Mouse (Mus musculus) limb, embryonic 14.5 days (tissue): ENCODE measurements at regions not wholly inside any gene's neighbourhood (a gene's known extent, or its start where the extent isn't known, plus 50 kb on each side); places are given as distances from the start of the nearest gene placed in this dataset.
A peak's percentile ranks its signal among the peaks of the same experiment; 100 is the strongest.

Source experiments
- ATAC-seq: fragments of 200-750 bp; cut with Nextera tagmentation; 2 replicates; pipeline ENCODE4 v1.8.0; 2017; ENCODE audit warnings: low read depth, moderate number of reproducible peaks, moderate TSS enrichment; ENCODE audit not compliant: low FRiP score
- DNase-seq: peaks from one replicate; pipeline ENCODE4 v3.0.0-alpha.2; 2015; ENCODE audit warnings: low spot score
- H3K27ac ChIP-seq: fragments of 300-500 bp; sonication (generic); replicated peaks from 2 replicates; pipeline ENCODE4 v1.5.1; 2014; ENCODE audit warnings: low read depth, mild to moderate bottlenecking, low read length, moderate library complexity, mixed read lengths
- H3K27me3 ChIP-seq: fragments of 300-500 bp; sonication (generic); 2 replicates; pipeline ENCODE4 v1.6.1; 2014; ENCODE audit warnings: low read length, mixed read lengths; ENCODE audit not compliant: control insufficient read depth, insufficient read depth
- H3K36me3 ChIP-seq: fragments of 300-500 bp; sonication (generic); 2 replicates; pipeline ENCODE4 v1.6.1; 2014; ENCODE audit warnings: mild to moderate bottlenecking, low read length, moderate library complexity, mixed read lengths; ENCODE audit not compliant: control insufficient read depth, insufficient read depth
- H3K4me1 ChIP-seq: fragments of 300-500 bp; sonication (generic); 2 replicates; pipeline ENCODE4 v1.6.1; 2014; ENCODE audit warnings: antibody characterized with exemption, low read length, mixed read lengths; ENCODE audit not compliant: control insufficient read depth, insufficient read depth
- H3K4me2 ChIP-seq: fragments of 300-500 bp; sonication (generic); replicated peaks from 2 replicates; pipeline ENCODE4 v1.6.1; 2014; ENCODE audit warnings: low read depth, mild to moderate bottlenecking, low read length, moderate library complexity; ENCODE audit not compliant: severe bottlenecking
- H3K4me3 ChIP-seq: fragments of 300-500 bp; sonication (generic); replicated peaks from 2 replicates; pipeline ENCODE4 v1.5.1; 2014; ENCODE audit warnings: low read length
- H3K9ac ChIP-seq: fragments of 300-500 bp; sonication (generic); 2 replicates; pipeline ENCODE4 v1.6.1; 2014; ENCODE audit warnings: mild to moderate bottlenecking, low read depth, low read length, moderate library complexity; ENCODE audit not compliant: severe bottlenecking
- H3K9me3 ChIP-seq: fragments of 300-500 bp; sonication (generic); 2 replicates; pipeline ENCODE4 v1.6.1; 2016; ENCODE audit warnings: low read length; ENCODE audit not compliant: control insufficient read depth
- POLR2A ChIP-seq: fragments of 200-500 bp; IDR thresholded peaks from 2 replicates; pipeline ENCODE4 v1.8.0; 2012; ENCODE audit warnings: inconsistent platforms, mild to moderate bottlenecking, moderate library complexity, borderline replicate concordance; ENCODE audit not compliant: insufficient read depth, insufficient read length; ENCODE audit errors: extremely low read depth
- WGBS: fragments of 180-500 bp; shearing (Covaris S2); extraction: QIAGEN DNeasy Blood & Tissue Kit; methylation state at CpG from one replicate; pipeline ENCODE4 v1.1.7; 2014; 5-methylcytosine and 5-hydroxymethylcytosine counted together

GRCm38 (mm10) chr1:194148416-194149364, 469.3 kb upstream of the Plxna2 start:
- DNase-seq, result peak; percentile 6
- no peak for TF ChIP-seq POLR2A
- no peak overlapping the region; the same call in 1 of the 2 replicates for H3K27ac ChIP-seq
- no peak overlapping the region for H3K9ac ChIP-seq
- no peaks in the 10 kb centered on the region for H3K36me3 ChIP-seq
- no peak for ATAC-seq
- no peaks in the 10 kb centered on the region; the same call in 1 of the 2 replicates for H3K4me1 ChIP-seq
- no peak overlapping the region for H3K4me3 ChIP-seq
- no peak overlapping the region for H3K4me2 ChIP-seq
- no peaks in the 10 kb centered on the region for H3K9me3 ChIP-seq
- H3K27me3 ChIP-seq, result no peaks in the 10 kb centered on the region
- 42% methylated on average over 11 of the region's 11 CpGs for WGBS

DNA sequence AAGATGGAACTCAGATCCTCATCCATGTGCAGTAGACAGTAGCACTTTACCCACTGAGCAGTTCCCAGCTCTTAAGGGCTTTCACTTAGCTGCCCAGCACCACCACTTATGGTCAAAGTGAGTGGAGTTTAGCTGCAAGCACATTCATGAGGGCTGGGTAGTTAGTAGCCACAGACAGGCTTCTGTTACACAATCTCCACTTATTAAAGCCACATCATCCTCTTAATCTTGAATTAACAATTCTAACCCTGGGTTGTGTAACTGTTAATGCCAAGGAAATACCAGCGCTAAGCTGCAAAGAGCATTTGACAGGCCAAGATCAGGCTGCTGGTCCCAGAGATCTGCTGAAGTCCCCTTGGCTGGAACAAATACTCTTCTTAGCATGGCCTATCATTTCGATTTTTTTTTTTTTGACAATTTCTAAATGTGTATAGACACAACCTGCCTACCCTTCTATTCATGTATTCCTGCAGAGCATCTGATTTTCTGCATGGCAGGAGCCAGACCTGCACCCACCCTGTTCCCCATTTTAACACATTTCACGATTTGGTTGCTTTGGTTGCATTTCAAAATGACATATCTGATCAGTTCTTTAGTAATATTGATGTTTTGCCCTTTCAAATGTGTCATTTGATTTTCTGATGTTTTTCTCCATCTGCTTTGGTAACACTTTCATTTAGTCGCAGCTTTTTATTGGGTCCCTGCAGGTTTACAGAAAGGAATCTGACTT, 500.2 kb upstream of the Plxna2 start:
- TF ChIP-seq POLR2A, result no peak
- Histone ChIP-seq H3K4me3 (no peak overlapping the region), H3K36me3 (no peaks in the 10 kb centered on the region), H3K9me3 (no peaks in the 10 kb centered on the region), H3K4me1 (no peaks in the 10 kb centered on the region), H3K4me2 (no peak overlapping the region), H3K9ac (no peak overlapping the region), H3K27ac (no peak overlapping the region), H3K27me3 (peaks cover 10% of the 10 kb centered on the region; the same call in 1 of the 2 replicates)
- DNase-seq (no peak), ATAC-seq (no peak)
- WGBS, result 69% methylated on average over 4 of the region's 4 CpGs

DNA sequence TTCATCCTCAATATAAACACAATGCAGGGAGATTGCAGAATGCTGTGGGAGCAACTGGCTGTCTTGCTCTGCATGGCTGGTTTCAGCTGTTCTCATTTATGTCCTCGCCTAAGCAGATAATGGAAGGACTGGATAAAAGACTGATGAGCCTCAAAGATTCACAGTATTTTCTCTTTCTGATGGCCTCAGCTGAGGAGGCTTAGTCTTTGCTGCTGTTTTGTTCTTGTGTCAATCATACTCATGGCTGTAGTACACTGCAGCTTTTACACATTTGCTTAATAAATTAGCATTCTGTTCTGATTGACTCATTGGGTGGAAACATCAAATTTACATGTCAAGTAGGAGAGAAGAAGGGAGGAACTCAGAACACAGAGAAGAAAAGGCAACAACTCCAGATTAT, 503.6 kb upstream of the Plxna2 start:
- H3K4me1 ChIP-seq, result no peaks in the 10 kb centered on the region

DNA sequence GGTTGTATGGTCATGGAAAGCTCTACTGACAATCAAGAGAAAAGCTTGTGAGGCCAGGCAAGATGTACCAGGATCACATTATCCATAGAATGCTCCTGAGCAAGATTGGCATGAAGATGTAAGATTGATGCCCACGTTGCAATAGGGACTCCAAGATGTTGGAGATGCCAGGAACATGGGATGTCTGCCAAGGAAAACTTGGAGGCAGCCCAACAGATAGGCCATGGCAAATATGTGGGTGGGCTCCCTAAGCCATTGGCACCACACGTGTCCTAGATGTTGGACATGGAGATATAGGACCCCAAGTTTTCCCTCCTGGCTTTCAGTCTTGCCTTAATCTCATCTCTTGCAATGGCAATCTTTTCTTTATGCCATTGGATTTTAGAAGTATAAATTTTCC, 506.1 kb upstream of the Plxna2 start:
- DNase-seq (no peak), ATAC-seq (no peak)
- Histone ChIP-seq H3K4me1 (no peaks in the 10 kb centered on the region; the same call in 1 of the 2 replicates), H3K9me3 (no peaks in the 10 kb centered on the region), H3K36me3 (no peaks in the 10 kb centered on the region), H3K27me3 (peaks cover 11% of the 10 kb centered on the region; the same call in 1 of the 2 replicates), H3K9ac (no peak overlapping the region), H3K4me3 (no peak overlapping the region), H3K27ac (no peak overlapping the region), H3K4me2 (no peak overlapping the region)
- 78% methylated on average over 2 of the region's 2 CpGs for WGBS
- TF ChIP-seq POLR2A, result no peak

More for the DNA sequence above, 503.6 kb upstream of the Plxna2 start:
- Histone ChIP-seq H3K9ac (no peak overlapping the region), H3K9me3 (no peaks in the 10 kb centered on the region), H3K4me2 (no peak overlapping the region), H3K4me3 (no peak overlapping the region), H3K27ac (no peak overlapping the region), H3K36me3 (no peaks in the 10 kb centered on the region), H3K27me3 (peaks cover 10% of the 10 kb centered on the region; the same call in 1 of the 2 replicates)
- DNase-seq (no peak), ATAC-seq (no peak)
- WGBS, result 68% methylated on average over 1 of the region's 1 CpGs
- TF ChIP-seq POLR2A, result no peak
